Mouse (Mus musculus) lung, postnatal 0 days (tissue): ENCODE measurements around the gene Plekhm1. TPM values are rescaled to one million over a fixed set of nuclear protein-coding genes. Genes with fewer than 3 reads are reported as not detected.

Source experiments
- ATAC-seq: fragments of 200-750 bp; cut with Nextera tagmentation; 2 replicates; pipeline ENCODE4 v1.8.0; 2017; ENCODE audit warnings: moderate library complexity
- DNase-seq: peaks from one replicate; pipeline ENCODE4 v3.0.0-alpha.2; 2016; ENCODE audit warnings: low spot score
- H3K27ac ChIP-seq: fragments of 300-500 bp; sonication (generic); 2 replicates; pipeline ENCODE4 v1.5.1; 2014; ENCODE audit warnings: antibody characterized with exemption, mild to moderate bottlenecking, low read length, mixed read lengths
- H3K27me3 ChIP-seq: fragments of 300-500 bp; sonication (generic); replicated peaks from 2 replicates; pipeline ENCODE4 v1.6.1; 2014; ENCODE audit warnings: low read length, mixed read lengths; ENCODE audit not compliant: insufficient read depth
- H3K36me3 ChIP-seq: fragments of 300-500 bp; sonication (generic); 2 replicates; pipeline ENCODE4 v1.6.1; 2014; ENCODE audit warnings: low read length, mixed read lengths; ENCODE audit not compliant: insufficient read depth
- H3K4me1 ChIP-seq: fragments of 300-500 bp; sonication (generic); 2 replicates; pipeline ENCODE4 v1.6.1; 2014; ENCODE audit warnings: antibody characterized with exemption, low read depth, low read length, mixed read lengths; ENCODE audit not compliant: insufficient read depth
- H3K4me2 ChIP-seq: fragments of 300-500 bp; sonication (generic); replicated peaks from 2 replicates; pipeline ENCODE4 v1.6.1; 2014; ENCODE audit warnings: low read depth, mild to moderate bottlenecking, low read length, moderate library complexity, mixed read lengths
- H3K4me3 ChIP-seq: fragments of 300-500 bp; sonication (generic); 2 replicates; pipeline ENCODE4 v1.5.1; 2014; ENCODE audit warnings: low read depth, low read length
- H3K9ac ChIP-seq: fragments of 300-500 bp; sonication (generic); replicated peaks from 2 replicates; pipeline ENCODE4 v1.6.1; 2014; ENCODE audit warnings: low read depth, mild to moderate bottlenecking
- H3K9me3 ChIP-seq: fragments of 300-500 bp; sonication (generic); 2 replicates; pipeline ENCODE4 v1.6.1; 2016; ENCODE audit warnings: low read length, mixed read lengths
- CTCF ChIP-seq: IDR thresholded peaks from 2 replicates; pipeline ENCODE4 v1.5.1; 2016; ENCODE audit warnings: antibody characterized with exemption, mild to moderate bottlenecking
- EP300 ChIP-seq: IDR thresholded peaks from 2 replicates; pipeline ENCODE4 v1.6.1; 2016; ENCODE audit warnings: antibody characterized with exemption, mild to moderate bottlenecking, control low read depth
- WGBS: fragments of 180-500 bp; shearing (Covaris S2); extraction: QIAGEN DNeasy Blood & Tissue Kit; methylation state at CpG from one replicate; pipeline ENCODE4 v1.1.7; 2014; 5-methylcytosine and 5-hydroxymethylcytosine counted together
- polyA plus RNA-seq: library from polyadenylated mRNA; unstranded; fragments of >200 nt; fragmentation: Nextera tagmentation; extraction: Ambion mirVana; gene quantifications from 2 replicates; pipeline ENCODE4 v1.2.1, GENCODE M21; 2015

The Plekhm1 gene
- polyA plus RNA-seq, 1 experiment from 2014 or later, result 8.1 TPM

DNA sequence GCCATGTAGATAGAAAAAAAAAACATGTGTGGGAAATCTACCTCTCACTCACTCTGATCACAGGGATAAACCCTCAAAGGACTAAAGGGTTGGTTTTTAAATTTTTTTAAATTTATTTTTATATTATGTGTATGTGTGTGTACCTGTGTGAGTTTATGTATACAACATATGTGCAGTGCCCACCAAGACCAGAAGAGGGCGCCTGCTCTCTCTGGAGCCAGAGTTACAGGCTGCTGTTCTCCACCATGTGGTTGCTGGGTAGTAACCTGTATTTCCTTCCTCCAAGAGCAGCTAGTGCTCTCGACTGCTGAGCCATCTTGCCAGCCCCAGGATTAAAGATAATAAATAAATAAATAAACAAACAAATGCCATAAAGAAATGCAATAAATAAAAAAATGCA lies 62.8 kb downstream of the Plekhm1 start:
- H3K36me3 ChIP-seq, result no peaks in the 10 kb centered on the region
- no peak overlapping the region for H3K9ac ChIP-seq
- no peaks in the 10 kb centered on the region for H3K27me3 ChIP-seq
- H3K9me3 ChIP-seq, result no peaks in the 10 kb centered on the region
- H3K4me3 ChIP-seq, result no peak overlapping the region
- TF ChIP-seq EP300, result no peak
- TF ChIP-seq CTCF, result peak; percentile 38
- WGBS, result 75% methylated on average over 2 of the region's 2 CpGs
- H3K4me2 ChIP-seq, result no peak overlapping the region
- ATAC-seq (no peak), DNase-seq (no peak)
- H3K27ac ChIP-seq, result no peak overlapping the region
- 0 out of 2 replicates have a peak, but pooled peaks cover 6% of the 10 kb centered on the region for H3K4me1 ChIP-seq

DNA sequence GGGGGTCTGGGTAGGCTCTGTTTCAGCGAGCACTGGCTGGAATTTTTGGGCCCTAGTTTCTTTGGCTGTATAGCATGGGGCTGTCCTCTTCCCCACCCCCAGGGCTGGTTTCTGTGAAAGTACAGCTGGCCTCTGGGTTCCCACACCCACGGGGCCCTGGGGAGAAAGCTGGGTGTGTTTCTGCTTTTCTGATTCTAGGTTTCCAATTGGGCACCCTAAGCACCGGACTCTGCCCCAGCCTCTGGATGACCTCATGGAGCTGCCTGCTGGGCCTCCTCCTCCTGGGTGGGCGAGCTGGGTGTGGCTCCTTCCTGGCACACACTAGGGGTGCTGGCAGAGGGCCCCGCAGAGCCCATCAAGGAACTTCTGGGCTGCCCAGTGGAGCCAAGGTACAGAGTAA lies 65.8 kb downstream of the Plekhm1 start:
- WGBS, result 7% methylated on average over 5 of the region's 5 CpGs
- no peak overlapping the region for H3K9ac ChIP-seq
- TF ChIP-seq CTCF (no peak), EP300 (no peak)
- ATAC-seq, result peak; percentile 92
- H3K4me2 ChIP-seq, result no peak overlapping the region
- H3K36me3 ChIP-seq, result no peaks in the 10 kb centered on the region
- DNase-seq, result peak; percentile 85
- no peaks in the 10 kb centered on the region for H3K27me3 ChIP-seq
- H3K4me3 ChIP-seq, result no peak overlapping the region
- 0 out of 2 replicates have a peak overlapping the region, but pooled peaks have one; percentile 5 for H3K27ac ChIP-seq
- H3K9me3 ChIP-seq, result no peaks in the 10 kb centered on the region
- 0 out of 2 replicates have a peak, but pooled peaks cover 6% of the 10 kb centered on the region for H3K4me1 ChIP-seq

DNA sequence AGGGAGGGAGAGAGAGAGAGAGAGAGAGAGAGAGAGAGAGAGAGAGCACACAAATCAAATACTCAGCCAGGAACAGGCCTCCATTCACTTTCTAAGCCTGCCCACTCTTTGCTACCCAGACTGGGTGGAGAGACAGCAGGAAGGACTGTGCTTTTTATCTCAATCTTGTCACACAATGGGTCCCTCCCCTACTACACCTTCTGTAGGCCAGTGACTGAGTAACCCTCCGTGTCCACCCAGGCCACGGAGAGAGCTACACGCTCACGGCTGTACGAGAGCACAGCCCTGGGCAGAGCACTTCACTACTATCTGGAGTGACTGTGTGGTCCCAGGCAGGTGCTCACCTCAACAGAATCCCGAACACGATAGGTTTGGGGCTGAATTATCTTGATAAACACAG lies 66.3 kb downstream of the Plekhm1 start:
- no peak for TF ChIP-seq CTCF
- no peak for TF ChIP-seq EP300
- no peak overlapping the region for H3K4me3 ChIP-seq
- no peaks in the 10 kb centered on the region for H3K36me3 ChIP-seq
- no peaks in the 10 kb centered on the region for H3K27me3 ChIP-seq
- peak; percentile 57 for ATAC-seq
- 0 out of 2 replicates have a peak overlapping the region, but pooled peaks have one; percentile 5 for H3K27ac ChIP-seq
- peak; percentile 27 for DNase-seq
- no peak overlapping the region for H3K4me2 ChIP-seq
- WGBS, result 56% methylated on average over 7 of the region's 7 CpGs
- 0 out of 2 replicates have a peak, but pooled peaks cover 6% of the 10 kb centered on the region for H3K4me1 ChIP-seq
- no peak overlapping the region for H3K9ac ChIP-seq
- H3K9me3 ChIP-seq, result no peaks in the 10 kb centered on the region

DNA sequence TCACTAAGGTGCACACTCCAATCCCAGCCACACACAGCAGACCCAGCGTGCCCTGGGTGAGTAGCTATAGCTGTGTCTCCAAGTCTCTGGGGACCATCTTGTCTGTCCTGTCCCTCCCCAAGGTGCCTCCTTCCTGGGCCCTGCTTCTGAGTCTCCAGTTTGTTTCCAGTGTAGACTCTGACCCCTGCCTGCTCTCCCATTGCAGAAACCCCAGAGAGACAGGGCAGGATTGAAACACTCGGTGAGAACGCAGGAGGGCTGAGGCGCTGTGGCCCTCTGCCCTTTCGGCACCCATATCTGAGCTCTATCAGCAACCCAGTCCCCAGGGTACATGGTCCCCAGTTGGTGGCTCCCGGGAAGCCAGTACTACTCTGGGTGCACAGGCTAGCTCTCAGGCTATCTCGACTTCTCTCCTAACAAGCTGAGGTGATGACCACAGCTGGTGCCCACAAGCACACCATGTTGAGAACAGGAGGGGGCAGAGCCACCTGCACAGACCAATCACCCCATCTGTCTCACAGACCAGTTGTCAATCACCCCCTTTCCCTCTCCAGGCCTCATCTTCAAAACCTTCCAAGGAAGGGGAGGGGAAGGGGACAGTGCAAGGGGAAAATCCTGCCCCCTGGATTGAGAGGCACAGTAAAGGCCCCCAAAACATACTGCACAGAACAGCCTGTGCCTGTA lies 66.9 kb downstream of the Plekhm1 start:
- H3K4me3 ChIP-seq, result no peak overlapping the region
- WGBS, result 82% methylated on average over 7 of the region's 7 CpGs
- no peak overlapping the region for H3K4me2 ChIP-seq
- no peaks in the 10 kb centered on the region for H3K9me3 ChIP-seq
- no peak overlapping the region for H3K9ac ChIP-seq
- H3K27me3 ChIP-seq, result no peaks in the 10 kb centered on the region
- 0 out of 2 replicates have a peak, but pooled peaks cover 6% of the 10 kb centered on the region for H3K4me1 ChIP-seq
- no peak overlapping the region for H3K27ac ChIP-seq
- H3K36me3 ChIP-seq, result no peaks in the 10 kb centered on the region
- TF ChIP-seq CTCF (no peak), EP300 (no peak)
- ATAC-seq (no peak), DNase-seq (no peak)

DNA sequence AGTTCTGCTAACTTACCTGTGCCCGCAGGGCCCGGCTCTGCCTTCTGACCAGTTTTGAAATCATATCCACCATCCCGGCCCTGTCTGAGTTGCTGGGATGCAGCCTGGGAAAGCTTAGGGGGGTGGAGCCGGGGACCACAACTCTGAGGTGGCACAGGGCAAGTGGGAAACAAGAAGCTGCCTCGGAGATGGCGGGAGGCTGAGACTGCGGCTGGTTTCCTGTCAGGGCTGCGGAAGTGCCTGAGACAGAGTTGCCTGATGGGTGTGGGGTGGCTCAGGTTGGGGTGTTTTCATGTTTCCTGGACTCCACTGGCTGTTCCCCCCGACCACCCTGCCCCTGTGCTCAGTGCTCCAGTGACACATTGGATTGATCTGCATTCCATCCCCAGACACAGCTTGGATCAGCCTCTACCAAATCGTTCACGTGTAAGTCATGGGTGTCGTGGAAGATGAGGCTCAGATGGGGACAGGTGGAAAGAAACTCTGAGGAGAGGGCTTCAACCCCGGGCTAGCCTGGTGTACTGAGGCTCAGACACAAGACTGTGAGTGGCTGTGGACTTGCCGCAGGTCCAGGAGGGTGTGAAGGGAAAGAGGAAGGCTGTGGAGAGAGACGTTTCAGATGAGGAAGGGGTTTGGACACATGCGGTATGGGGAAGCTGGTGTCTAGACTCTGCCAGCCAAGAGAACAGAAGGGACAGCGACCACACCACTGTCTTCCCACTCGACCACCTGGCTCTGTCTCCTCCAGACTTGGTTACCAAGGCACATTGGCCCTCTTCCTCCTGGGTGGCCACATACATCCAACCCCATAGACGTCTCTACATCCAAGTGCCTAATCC lies 67.8 kb downstream of the Plekhm1 start:
- TF ChIP-seq CTCF, result no peak
- TF ChIP-seq EP300, result no peak
- Histone ChIP-seq H3K27ac (no peak overlapping the region), H3K4me1 (0 out of 2 replicates have a peak, but pooled peaks cover 6% of the 10 kb centered on the region), H3K9me3 (no peaks in the 10 kb centered on the region), H3K4me2 (no peak overlapping the region), H3K4me3 (no peak overlapping the region), H3K9ac (no peak overlapping the region), H3K27me3 (no peaks in the 10 kb centered on the region), H3K36me3 (no peaks in the 10 kb centered on the region)
- 54% methylated on average over 18 of the region's 19 CpGs for WGBS
- DNase-seq (no peak), ATAC-seq (no peak)

DNA sequence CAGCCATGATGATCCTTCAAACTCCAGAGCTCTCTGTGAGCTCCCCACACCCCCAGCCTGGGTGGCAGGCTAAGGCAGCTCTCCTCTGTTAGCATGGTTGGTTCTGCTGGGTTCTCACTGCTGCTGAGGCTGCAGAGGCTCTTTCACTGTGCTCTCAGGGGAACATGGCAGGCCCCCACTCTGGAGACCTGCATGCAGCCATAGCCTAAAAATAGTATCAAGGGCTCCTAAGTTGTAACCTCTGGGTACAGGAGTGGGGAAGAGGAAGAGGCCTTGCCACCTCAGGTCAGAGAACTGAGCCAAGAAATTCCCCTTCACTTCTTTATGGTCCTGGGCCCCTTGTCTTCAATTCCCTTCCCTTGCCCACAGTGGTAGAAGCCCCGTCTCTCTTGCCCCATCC lies 68.6 kb downstream of the Plekhm1 start:
- Histone ChIP-seq H3K9me3 (no peaks in the 10 kb centered on the region), H3K27me3 (no peaks in the 10 kb centered on the region), H3K4me2 (no peak overlapping the region), H3K36me3 (no peaks in the 10 kb centered on the region), H3K27ac (no peak overlapping the region), H3K4me1 (0 out of 2 replicates have a peak, but pooled peaks cover 6% of the 10 kb centered on the region), H3K4me3 (no peak overlapping the region), H3K9ac (no peak overlapping the region)
- WGBS, result 60% methylated on average over 1 of the region's 1 CpGs
- TF ChIP-seq CTCF, result no peak
- TF ChIP-seq EP300, result no peak
- no peak for ATAC-seq
- DNase-seq, result no peak
